Mouse (Mus musculus): Measurements from ENCODE around the gene Thtpa.

- TF ChIP-seq CTCF (IDR thresholded peaks at IDR 0.05; ENCODE audit: extremely low read depth, insufficient read length, insufficient replicate concordance, low read depth, low read length) (no peak), POLR2A (IDR thresholded peaks at IDR 0.05; ENCODE audit: low read depth, low read length) (no peak)
These were observed 2.0 kb downstream of the Thtpa start for GRCm38 (mm10) chr14:55096573-55097087.

Measured in small intestine, adult 2 months (tissue).